Mouse (Mus musculus) heart, adult 11 months (tissue): ENCODE measurements at regions not wholly inside any gene's neighbourhood (a gene's known extent, or its start where the extent isn't known, plus 50 kb on each side); places are given as distances from the start of the nearest gene placed in this dataset.
A peak's percentile ranks its signal among the peaks of the same experiment; 100 is the strongest.

Experiments
- DNase-seq: peaks from one replicate; pipeline ENCODE4 v3.0.0; 2022

- peak; percentile 56 for DNase-seq
Measured at GRCm38 (mm10) chr4:56261992-56262391, 477.9 kb upstream of the Gm26657 start.

- DNase-seq: peak; percentile 87
Measured at GRCm38 (mm10) chr4:56252375-56252774, 487.5 kb upstream of the Gm26657 start.

GRCm38 (mm10) chr4:56251766-56252165, 488.1 kb upstream of the Gm26657 start:
- no peak for DNase-seq

- no peak for DNase-seq
Measured at GRCm38 (mm10) chr4:56250611-56251010, 489.3 kb upstream of the Gm26657 start.

GRCm38 (mm10) chr4:56243863-56244262, 496.0 kb upstream of the Gm26657 start:
- DNase-seq: peak; percentile 52

- DNase-seq: peak; percentile 23
Measured at GRCm38 (mm10) chr4:56238496-56239488, 501.1 kb upstream of the Gm26657 start.

GRCm38 (mm10) chr4:56231414-56231813, 508.5 kb upstream of the Gm26657 start:
- peak; percentile 49 for DNase-seq

- no peak for DNase-seq
Measured at GRCm38 (mm10) chr4:56230451-56230850, 509.4 kb upstream of the Gm26657 start.

GRCm38 (mm10) chr4:56226493-56226892, 513.4 kb upstream of the Gm26657 start:
- no peak for DNase-seq

- peak; percentile 94 for DNase-seq
Measured at GRCm38 (mm10) chr4:56224542-56224941, 515.3 kb upstream of the Gm26657 start.

GRCm38 (mm10) chr4:56222023-56222776, 517.7 kb upstream of the Gm26657 start:
- DNase-seq: peak; percentile 95

GRCm38 (mm10) chr4:56220531-56220930, 519.3 kb upstream of the Gm26657 start:
- DNase-seq: peak; percentile 81

GRCm38 (mm10) chr4:56209499-56209898, 530.4 kb upstream of the Gm26657 start:
- DNase-seq: no peak

GRCm38 (mm10) chr4:56207726-56208125, 532.1 kb upstream of the Gm26657 start:
- no peak for DNase-seq

- DNase-seq: no peak
Measured at GRCm38 (mm10) chr4:56205069-56205468, 534.8 kb upstream of the Gm26657 start.

GRCm38 (mm10) chr4:56193365-56193764, 546.5 kb upstream of the Gm26657 start:
- peak; percentile 61 for DNase-seq

- peak; percentile 83 for DNase-seq
Measured at GRCm38 (mm10) chr4:56192516-56192915, 547.4 kb upstream of the Gm26657 start.

GRCm38 (mm10) chr4:56179566-56179965, 560.3 kb upstream of the Gm26657 start:
- DNase-seq: peak; percentile 62

GRCm38 (mm10) chr4:56178844-56179481, 560.9 kb upstream of the Gm26657 start:
- DNase-seq: peak; percentile 46

GRCm38 (mm10) chr4:56161257-56161594, 578.6 kb upstream of the Gm26657 start:
- no peak for DNase-seq

- peak; percentile 70 for DNase-seq
Measured at GRCm38 (mm10) chr4:56160551-56161256, 579.2 kb upstream of the Gm26657 start.

- no peak for DNase-seq
Measured at GRCm38 (mm10) chr4:56157521-56158065, 582.3 kb upstream of the Gm26657 start.
